Mouse (Mus musculus) neural tube, embryonic 14.5 days (tissue): Measurements from ENCODE around the gene Smco2. TPM values are rescaled to one million over a fixed set of nuclear protein-coding genes. Genes with fewer than 3 reads are reported as not detected.

Source experiments
- ATAC-seq: fragments of 200-750 bp; cut with Nextera tagmentation; 2 replicates; pipeline ENCODE4 v1.8.0; 2017; ENCODE audit warnings: low read depth, mild to moderate bottlenecking, moderate TSS enrichment, moderate library complexity
- H3K27ac ChIP-seq: fragments of 300-500 bp; sonication (generic); 2 replicates; pipeline ENCODE4 v1.5.1; 2014; ENCODE audit warnings: low read depth, mild to moderate bottlenecking, control low read depth, low read length, moderate library complexity, mixed read lengths
- H3K27me3 ChIP-seq: fragments of 300-500 bp; sonication (generic); 2 replicates; pipeline ENCODE4 v1.6.1; 2014; ENCODE audit warnings: low read length; ENCODE audit not compliant: control insufficient read depth, insufficient read depth
- H3K36me3 ChIP-seq: fragments of 300-500 bp; sonication (generic); 2 replicates; pipeline ENCODE4 v1.6.1; 2014; ENCODE audit warnings: low read length, mixed read lengths; ENCODE audit not compliant: control insufficient read depth, insufficient read depth
- H3K4me1 ChIP-seq: fragments of 300-500 bp; sonication (generic); 2 replicates; pipeline ENCODE4 v1.6.1; 2014; ENCODE audit warnings: low read length; ENCODE audit not compliant: control insufficient read depth, insufficient read depth
- H3K4me2 ChIP-seq: fragments of 300-500 bp; sonication (generic); 2 replicates; pipeline ENCODE4 v1.6.1; 2014; ENCODE audit warnings: mild to moderate bottlenecking, low read depth, low read length, control low read depth
- H3K4me3 ChIP-seq: fragments of 300-500 bp; sonication (generic); 2 replicates; pipeline ENCODE4 v1.5.1; 2014; ENCODE audit warnings: low read depth, low read length, control low read depth, mixed read lengths
- H3K9ac ChIP-seq: fragments of 300-500 bp; sonication (generic); replicated peaks from 2 replicates; pipeline ENCODE4 v1.6.1; 2014; ENCODE audit warnings: low read depth, mild to moderate bottlenecking, control low read depth, low read length, mixed read lengths
- H3K9me3 ChIP-seq: fragments of 300-500 bp; sonication (generic); 2 replicates; pipeline ENCODE4 v1.6.1; 2016; ENCODE audit warnings: low read length; ENCODE audit not compliant: control insufficient read depth
- WGBS: fragments of 180-500 bp; shearing (Covaris S2); extraction: QIAGEN DNeasy Blood & Tissue Kit; methylation state at CpG from one replicate; pipeline ENCODE4 v1.1.7; 2014; 5-methylcytosine and 5-hydroxymethylcytosine counted together
- polyA plus RNA-seq: library from polyadenylated mRNA; unstranded; fragments of >200 nt; fragmentation: Nextera tagmentation; extraction: Ambion mirVana; gene quantifications from 2 replicates; pipeline ENCODE4 v1.2.1, GENCODE M21; 2014

Smco2 gene
- polyA plus RNA-seq, 1 experiment from 2014 or later: not detected

DNA sequence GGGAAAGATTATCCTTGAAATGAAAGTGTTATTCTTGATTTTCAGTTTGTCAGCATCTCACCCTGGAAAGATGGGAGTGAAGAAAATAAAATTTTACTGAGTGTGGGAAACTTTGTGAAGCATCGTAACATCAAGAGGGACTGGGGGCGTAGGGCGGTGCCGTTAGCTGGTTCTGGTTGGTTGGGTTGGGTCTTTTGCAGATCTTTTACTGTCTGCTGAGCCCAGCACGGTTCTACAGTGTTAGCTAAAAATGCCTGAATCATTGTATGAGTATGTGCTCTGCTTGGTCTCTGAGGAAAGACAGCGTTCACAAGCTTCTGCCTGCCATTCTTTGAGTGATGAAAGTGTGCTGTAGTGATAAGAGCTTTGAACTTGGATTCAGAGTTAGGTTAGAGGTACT is 24.5 kb downstream of the Smco2 start:
- ATAC-seq: no peak
- WGBS: 85% methylated on average over 6 of the region's 6 CpGs

DNA sequence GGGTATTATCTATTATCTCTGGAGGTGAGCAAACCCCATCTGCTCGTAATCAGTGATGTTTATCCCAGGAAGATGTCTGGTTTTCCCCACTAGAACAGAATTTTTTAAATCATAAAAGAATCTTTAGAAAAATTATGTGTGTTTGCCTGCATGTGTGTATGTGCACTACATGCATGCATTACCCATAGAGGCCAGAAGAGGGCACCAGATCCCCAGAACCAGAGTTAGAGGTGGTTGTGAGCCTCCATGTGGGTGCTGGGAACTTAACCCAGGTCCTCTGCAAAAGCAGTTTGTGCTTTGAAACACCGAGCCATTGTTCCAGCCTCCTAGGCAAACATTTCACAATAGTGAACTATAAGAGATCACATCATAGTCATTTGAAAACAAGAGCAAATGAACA is 26.9 kb downstream of the Smco2 start:
- H3K27ac ChIP-seq: no peak overlapping the region
- no peak for ATAC-seq
- no peak overlapping the region for H3K9ac ChIP-seq
- no peaks in the 10 kb centered on the region for H3K4me1 ChIP-seq
- 88% methylated on average over 2 of the region's 2 CpGs for WGBS
- H3K9me3 ChIP-seq: no peaks in the 10 kb centered on the region
- H3K36me3 ChIP-seq: no peaks in the 10 kb centered on the region
- H3K27me3 ChIP-seq: no peaks in the 10 kb centered on the region
- H3K4me2 ChIP-seq: no peak overlapping the region
- no peak overlapping the region for H3K4me3 ChIP-seq

More for the DNA sequence above, 24.5 kb downstream of the Smco2 start:
- Histone ChIP-seq H3K4me3 (no peak overlapping the region), H3K9me3 (no peaks in the 10 kb centered on the region), H3K27ac (no peak overlapping the region), H3K9ac (no peak overlapping the region), H3K27me3 (no peaks in the 10 kb centered on the region), H3K4me2 (no peak overlapping the region), H3K36me3 (no peaks in the 10 kb centered on the region), H3K4me1 (no peaks in the 10 kb centered on the region)

DNA sequence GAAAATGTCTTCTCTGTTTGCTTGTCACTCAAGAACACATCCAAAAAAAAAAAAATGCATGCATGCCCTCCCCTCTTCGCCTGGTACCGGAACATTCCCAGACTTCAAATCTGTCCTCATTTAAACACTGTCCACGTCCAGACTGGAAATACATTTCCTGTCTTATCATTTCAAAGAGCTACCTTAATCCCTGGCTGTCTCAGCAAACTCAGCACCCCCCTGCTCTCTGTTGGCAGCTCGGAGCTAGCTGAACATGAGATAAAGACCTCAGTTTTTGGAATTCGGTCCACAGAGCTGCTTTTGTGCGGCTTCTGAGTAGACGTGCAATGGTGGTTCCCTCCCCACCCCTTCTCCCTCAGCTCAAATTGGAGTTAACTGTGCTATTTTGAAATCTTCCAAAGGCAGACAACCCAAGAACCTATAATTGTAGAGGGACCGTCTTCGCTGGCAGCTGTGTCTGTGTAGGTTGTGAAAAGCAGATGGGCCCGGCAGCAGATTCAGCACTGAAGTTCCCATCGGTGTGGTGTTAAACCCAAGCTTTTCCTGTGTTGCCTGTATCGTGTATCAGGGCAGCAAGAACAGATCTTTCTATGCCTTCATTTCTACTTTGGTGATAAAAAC is 27.6 kb downstream of the Smco2 start:
- Histone ChIP-seq H3K9ac (no peak overlapping the region), H3K4me2 (no peak overlapping the region), H3K4me1 (no peaks in the 10 kb centered on the region), H3K9me3 (no peaks in the 10 kb centered on the region), H3K27me3 (no peaks in the 10 kb centered on the region), H3K4me3 (no peak overlapping the region), H3K36me3 (no peaks in the 10 kb centered on the region), H3K27ac (no peak overlapping the region)
- WGBS: 92% methylated on average over 12 of the region's 12 CpGs
- ATAC-seq: no peak

DNA sequence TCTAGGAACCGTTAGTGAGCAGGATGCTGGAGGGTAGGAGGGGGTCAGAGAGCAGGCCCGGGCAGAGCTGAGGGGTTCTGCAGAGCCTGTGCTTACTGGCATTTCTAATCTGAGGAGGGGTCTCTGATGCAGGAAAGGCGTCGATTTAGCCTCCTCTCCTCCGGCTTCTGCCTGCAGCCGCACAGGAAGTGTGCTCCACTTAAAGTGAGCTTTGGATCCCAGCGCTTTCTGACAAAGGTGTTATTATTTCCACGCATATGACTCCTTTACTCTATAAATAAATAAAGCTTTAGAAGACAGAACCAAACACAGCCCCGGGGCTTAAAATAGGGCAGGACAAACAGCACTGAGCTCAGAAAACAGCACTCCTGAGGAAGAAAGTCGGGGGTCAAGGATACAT is 29.0 kb downstream of the Smco2 start:
- ATAC-seq: no peak
- no peaks in the 10 kb centered on the region for H3K36me3 ChIP-seq
- no peaks in the 10 kb centered on the region for H3K9me3 ChIP-seq
- 27% methylated on average over 10 of the region's 10 CpGs for WGBS
- no peak overlapping the region for H3K27ac ChIP-seq
- H3K4me2 ChIP-seq: no peak overlapping the region
- H3K4me3 ChIP-seq: no peak overlapping the region
- no peaks in the 10 kb centered on the region for H3K4me1 ChIP-seq
- no peak overlapping the region for H3K9ac ChIP-seq
- H3K27me3 ChIP-seq: no peaks in the 10 kb centered on the region

DNA sequence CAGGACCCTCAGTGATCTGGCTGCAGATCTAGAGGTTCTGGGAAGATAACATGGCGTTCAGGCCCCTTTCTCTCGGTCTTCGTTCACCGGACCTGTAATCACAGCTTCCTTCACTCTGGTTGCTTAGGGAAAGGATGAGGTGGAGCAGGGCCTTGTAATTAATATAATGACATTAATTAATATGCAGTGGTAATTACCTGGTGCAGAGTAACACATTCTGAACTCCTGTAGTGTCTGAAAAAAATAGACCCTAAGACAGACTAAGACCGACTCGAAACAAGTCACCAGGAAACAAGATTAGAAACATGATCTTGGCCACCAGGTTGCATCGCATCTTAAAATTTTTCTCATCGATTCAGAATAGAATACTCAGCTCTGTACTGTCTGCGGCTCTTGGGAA is 30.0 kb downstream of the Smco2 start:
- no peaks in the 10 kb centered on the region for H3K9me3 ChIP-seq
- no peak overlapping the region for H3K4me3 ChIP-seq
- H3K27me3 ChIP-seq: no peaks in the 10 kb centered on the region
- H3K27ac ChIP-seq: no peak overlapping the region
- WGBS: 95% methylated on average over 9 of the region's 9 CpGs
- H3K4me2 ChIP-seq: no peak overlapping the region
- no peaks in the 10 kb centered on the region for H3K4me1 ChIP-seq
- H3K9ac ChIP-seq: no peak overlapping the region
- no peak for ATAC-seq
- no peaks in the 10 kb centered on the region for H3K36me3 ChIP-seq

DNA sequence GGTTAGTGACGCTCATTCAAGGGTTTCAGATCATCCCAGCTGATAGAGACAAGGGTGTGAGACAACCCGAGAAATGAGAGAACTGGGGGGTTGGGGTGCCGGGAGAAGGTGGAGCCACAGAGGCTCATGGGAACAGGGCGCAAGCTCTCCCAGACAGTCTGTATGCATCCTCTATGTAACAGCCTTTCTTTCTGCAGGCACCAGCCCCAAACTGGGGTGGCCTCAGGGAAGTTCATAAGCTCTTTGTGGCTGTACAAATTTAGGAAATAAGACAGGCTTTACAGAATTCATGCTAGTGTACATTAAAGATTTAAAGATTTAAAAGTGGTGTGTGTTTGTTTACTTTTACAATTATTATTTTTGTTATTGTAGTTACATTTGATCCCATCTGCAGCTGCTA is 30.4 kb downstream of the Smco2 start:
- WGBS: 79% methylated on average over 4 of the region's 4 CpGs
- H3K4me2 ChIP-seq: no peak overlapping the region
- H3K9me3 ChIP-seq: no peaks in the 10 kb centered on the region
- H3K4me1 ChIP-seq: no peaks in the 10 kb centered on the region
- H3K36me3 ChIP-seq: no peaks in the 10 kb centered on the region
- no peaks in the 10 kb centered on the region for H3K27me3 ChIP-seq
- no peak for ATAC-seq
- no peak overlapping the region for H3K27ac ChIP-seq
- H3K4me3 ChIP-seq: no peak overlapping the region
- no peak overlapping the region for H3K9ac ChIP-seq

DNA sequence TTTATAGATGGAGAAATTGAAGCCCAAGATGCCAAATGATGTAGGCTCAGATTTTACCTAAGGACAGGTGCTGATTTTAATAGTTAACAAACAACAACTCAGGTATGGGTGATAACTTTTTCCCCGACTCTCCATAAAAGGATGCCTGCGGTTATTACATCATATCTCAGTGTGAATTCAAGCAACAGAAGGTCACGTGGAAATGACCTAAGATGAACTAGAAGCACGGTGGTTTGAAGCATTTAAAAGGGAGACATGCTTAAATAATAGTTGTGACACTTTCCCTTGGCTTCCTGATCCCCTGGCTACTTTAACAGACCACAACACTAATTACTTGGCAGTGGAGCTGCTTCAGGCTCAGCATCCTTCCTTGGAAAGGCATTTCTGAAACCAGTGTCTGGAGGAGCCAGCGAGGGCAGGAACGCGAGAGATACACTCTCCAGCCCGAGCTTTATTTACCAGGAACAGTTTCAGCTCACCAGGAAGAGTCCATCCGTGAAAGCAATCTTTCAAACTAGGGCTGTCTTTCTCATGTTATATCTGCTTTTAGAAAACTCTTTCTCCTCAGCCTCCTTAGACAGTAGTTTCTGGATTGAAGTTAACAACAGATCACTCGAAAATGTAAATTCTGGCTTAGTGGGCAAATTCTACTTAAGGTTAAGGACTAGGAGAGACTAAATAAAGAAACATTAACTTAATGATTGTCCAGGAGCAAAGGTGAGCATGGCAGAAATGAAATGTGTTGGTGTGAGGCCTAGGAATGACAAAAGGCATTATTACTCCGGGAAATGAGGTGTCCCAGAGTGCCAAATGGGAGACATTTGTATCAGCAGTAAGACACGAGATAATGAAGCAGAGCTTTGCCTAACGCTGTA is 32.2 kb downstream of the Smco2 start:
- H3K27ac ChIP-seq: no peak overlapping the region
- no peak overlapping the region for H3K9ac ChIP-seq
- no peaks in the 10 kb centered on the region for H3K4me1 ChIP-seq
- H3K27me3 ChIP-seq: no peaks in the 10 kb centered on the region
- no peak overlapping the region for H3K4me2 ChIP-seq
- no peak for ATAC-seq
- H3K9me3 ChIP-seq: no peaks in the 10 kb centered on the region
- no peaks in the 10 kb centered on the region for H3K36me3 ChIP-seq
- WGBS: 69% methylated on average over 13 of the region's 13 CpGs
- H3K4me3 ChIP-seq: no peak overlapping the region

DNA sequence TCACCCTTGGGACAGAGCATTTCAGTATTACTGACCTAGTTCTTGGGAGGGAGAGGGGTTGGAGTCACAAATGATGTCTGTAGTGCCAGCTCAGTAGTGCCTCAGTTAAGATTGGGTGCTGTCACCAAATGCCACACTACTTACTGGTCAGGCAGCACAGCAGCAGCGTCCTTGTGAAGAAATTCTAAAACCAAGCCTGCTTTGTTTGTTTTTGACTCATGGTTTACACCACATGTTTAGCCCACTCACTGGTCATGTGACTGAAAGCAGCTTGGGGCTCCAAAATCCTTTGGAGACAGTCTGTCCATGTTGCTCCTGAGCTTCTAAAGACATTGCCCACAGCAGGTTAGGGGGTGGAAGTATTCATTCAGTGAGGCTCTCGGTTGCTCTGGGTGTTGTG is 33.5 kb downstream of the Smco2 start:
- no peaks in the 10 kb centered on the region for H3K9me3 ChIP-seq
- H3K9ac ChIP-seq: no peak overlapping the region
- H3K27ac ChIP-seq: no peak overlapping the region
- no peak overlapping the region for H3K4me3 ChIP-seq
- H3K36me3 ChIP-seq: no peaks in the 10 kb centered on the region
- H3K4me2 ChIP-seq: no peak overlapping the region
- ATAC-seq: no peak
- no peaks in the 10 kb centered on the region for H3K4me1 ChIP-seq
- no peaks in the 10 kb centered on the region for H3K27me3 ChIP-seq
- 64% methylated on average over 2 of the region's 2 CpGs for WGBS

DNA sequence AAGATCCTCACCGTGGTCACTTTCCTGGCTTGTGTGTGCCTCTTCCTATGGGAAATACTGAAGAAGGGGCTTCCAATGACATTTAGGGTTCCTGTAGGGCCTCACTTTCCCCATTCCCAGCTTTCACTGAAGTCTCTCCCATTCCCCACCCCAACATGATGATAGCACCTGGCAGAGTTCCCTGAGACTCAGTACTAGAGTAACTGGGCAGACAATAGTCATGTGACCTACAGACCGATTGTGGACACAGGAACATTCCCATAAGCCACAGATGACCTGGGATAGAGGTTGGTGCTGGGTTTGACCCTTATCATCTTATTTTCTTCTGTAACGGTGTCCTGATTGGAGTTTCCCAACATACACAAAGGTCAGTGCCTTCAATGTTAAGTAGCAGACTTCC is 34.3 kb downstream of the Smco2 start:
- Histone ChIP-seq H3K36me3 (no peaks in the 10 kb centered on the region), H3K27ac (no peak overlapping the region), H3K9me3 (no peaks in the 10 kb centered on the region), H3K4me1 (no peaks in the 10 kb centered on the region), H3K9ac (no peak overlapping the region), H3K4me3 (no peak overlapping the region), H3K4me2 (no peak overlapping the region), H3K27me3 (no peaks in the 10 kb centered on the region)
- WGBS: 91% methylated on average over 3 of the region's 3 CpGs
- ATAC-seq: no peak
